Mouse (Mus musculus) NIH3T3 (cell line): ENCODE measurements around the gene Vmn1r19.
"Not testable (repeated sequence)": the region's sequence is repeated elsewhere in the genome, so short reads cannot be mapped to it uniquely, and the experiment has no call there.

Experiments
- DNase-seq: peaks from one replicate; pipeline ENCODE4 v3.0.0-alpha.2; 2012; ENCODE audit warnings: low read depth

Vmn1r19 gene

GRCm38 (mm10) chr6:57403480-57403879 is at the start of gene Vmn1r19:
Vmn1r19 (plus strand) TSS chr6:57403780.
- not testable (repeated sequence) for DNase-seq

DNA sequence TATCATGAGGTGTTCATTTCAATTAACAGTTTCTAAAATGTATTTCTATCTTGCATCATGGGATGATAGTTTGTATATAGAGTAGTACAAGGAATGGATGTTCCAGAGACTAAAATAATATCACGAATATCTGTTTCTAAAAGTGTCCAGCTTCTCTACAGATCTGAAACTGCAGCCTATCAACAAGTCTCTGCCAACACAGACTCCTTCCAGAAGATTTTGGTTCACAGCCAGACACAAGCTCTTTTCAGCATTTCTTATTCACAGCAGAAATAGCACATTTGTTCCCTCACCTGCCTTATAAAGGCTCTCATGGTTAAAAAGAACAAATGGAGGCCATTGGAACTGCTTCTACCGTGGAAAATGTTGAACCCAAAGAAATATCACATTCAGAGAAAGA is 46.7 kb upstream of the Vmn1r19 start:
- DNase-seq: no peak

GRCm38 (mm10) chr6:57363627-57364026 is 40.0 kb upstream of the Vmn1r19 start, which contains the start of gene Vmn1r17:
Vmn1r17 (minus strand) TSS chr6:57363727.
- DNase-seq: no peak

DNA sequence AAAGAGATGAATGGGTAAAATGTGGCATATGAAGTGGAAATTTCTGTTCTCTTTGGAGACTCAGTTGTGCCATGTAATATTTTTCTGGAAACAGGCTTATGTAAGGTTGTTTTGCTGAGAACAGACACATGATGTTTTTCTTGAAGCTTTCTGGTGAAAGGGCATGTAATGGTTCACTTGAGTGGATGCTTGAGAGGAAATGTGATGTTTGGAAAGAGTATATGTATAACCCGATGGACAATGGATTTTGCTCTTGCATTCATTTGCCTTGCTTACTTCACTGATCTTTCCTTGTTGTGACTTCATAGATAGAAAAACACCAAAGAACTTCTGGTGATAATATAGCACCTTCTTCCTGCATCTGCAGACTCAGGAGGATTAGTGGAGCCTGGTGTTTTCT is 37.7 kb upstream of the Vmn1r19 start:
- not testable (repeated sequence) for DNase-seq

- DNase-seq: no peak
Measured at GRCm38 (mm10) chr6:57367496-57367895, 36.1 kb upstream of the Vmn1r19 start.

GRCm38 (mm10) chr6:57395683-57396082 is 7.9 kb upstream of the Vmn1r19 start, which contains the start of gene Vmn1r18:
Vmn1r18 (minus strand) TSS chr6:57395783.
- no peak for DNase-seq

GRCm38 (mm10) chr6:57428630-57429029 is 25.1 kb downstream of the Vmn1r19 start, which contains the start of gene Vmn1r20:
Vmn1r20 (plus strand) TSS chr6:57428930.
- DNase-seq: no peak

GRCm38 (mm10) chr6:57431196-57431595 is 27.6 kb downstream of the Vmn1r19 start:
- peak; percentile 50 for DNase-seq
